Mouse (Mus musculus) fat pad, adult 2 months (tissue): ENCODE results near the gene Ckap2.
"Not testable (repeated sequence)": the region's sequence is repeated elsewhere in the genome, so short reads cannot be mapped to it uniquely, and the experiment has no call there.

Source experiments
- DNase-seq: peaks from one replicate; pipeline ENCODE4 v3.0.0-alpha.2; 2011; ENCODE audit warnings: low read depth, low spot score; ENCODE audit errors: extremely low read depth

Ckap2 gene

DNA sequence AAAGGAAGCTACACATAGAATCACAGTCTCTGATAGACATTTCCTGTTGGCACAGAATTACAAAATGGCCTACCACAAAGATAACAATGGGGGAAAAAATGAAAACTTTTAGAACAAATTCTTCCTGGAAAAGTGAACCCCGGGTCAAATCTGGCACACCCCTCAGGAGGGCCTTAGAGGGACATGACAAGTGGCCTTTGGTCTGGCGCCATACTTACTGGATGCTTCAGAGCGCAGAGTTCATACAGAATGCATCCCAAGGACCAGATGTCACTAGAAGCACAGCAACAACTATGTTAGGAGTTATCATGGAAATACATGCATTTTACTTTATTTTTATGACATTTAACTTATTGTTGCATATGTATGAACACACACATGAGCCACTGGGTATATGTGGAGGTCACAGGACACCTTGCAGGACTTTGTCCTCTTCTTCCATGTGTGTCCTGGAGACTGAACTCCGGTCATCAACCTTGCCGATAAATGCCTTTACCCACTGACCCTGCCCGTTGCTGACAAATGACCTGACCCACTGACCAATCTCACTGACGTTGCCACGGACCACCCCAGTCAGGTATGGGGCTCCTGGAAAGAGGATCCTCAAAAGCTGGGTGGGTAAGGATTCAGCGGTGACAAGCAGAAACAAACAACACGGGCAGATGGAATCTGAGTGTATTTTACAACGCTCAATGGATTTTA, 35.8 kb downstream of the Ckap2 start:
- no peak for DNase-seq

GRCm38 (mm10) chr8:22148367-22148740, 37.3 kb downstream of the Ckap2 start:
- DNase-seq, result no peak

DNA sequence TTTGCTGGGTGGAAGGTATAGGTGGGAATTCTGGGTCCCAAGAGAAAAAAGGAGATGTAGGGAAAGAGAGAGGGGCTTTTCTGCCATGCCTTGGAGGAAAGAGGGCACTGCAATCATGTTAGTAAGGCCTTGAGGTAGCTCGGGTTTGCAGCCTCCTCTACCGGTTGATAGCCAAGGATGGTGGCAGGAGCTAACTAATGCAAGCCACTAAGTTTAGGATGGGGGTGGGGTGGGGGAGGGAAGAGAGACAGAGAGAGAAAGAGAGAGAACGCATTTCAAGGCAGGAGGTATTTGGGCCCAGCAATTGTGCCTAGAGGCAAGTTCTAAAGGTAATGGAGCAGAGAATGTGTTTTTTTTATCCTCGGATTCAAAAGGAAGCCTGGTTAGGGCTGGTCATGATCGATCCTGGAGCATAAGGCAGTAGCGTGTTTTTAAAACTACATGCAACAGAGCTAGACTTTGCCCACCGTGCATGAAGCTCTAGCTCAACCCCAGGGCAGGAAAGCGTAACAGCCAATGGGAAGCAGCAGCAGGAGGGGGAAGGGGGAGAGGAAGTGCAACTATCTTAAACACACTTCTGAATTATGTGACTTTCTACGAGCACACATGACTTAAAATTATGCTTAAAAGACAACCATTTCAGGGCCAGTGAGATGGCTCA, 37.8 kb downstream of the Ckap2 start:
- no peak for DNase-seq

DNA sequence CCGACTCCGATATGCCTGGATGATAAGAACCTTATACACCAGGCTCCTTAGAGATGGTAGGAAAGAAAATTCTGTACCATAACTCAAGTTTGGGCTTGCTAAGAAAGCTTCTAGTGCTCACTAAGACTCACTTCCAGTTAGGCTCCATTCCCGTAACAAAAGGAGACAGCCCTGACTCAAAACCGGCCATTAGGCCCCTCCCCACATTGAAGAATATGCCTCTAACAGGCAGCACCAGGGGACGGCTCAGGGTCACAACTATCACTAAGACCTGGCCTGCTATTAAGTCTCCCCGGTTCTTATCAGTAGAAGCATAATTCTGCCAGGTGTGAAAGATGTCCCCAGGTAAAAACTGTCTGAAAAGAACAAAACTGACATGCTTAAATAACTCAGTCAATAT, 39.8 kb downstream of the Ckap2 start:
- DNase-seq, result no peak

- DNase-seq, result no peak
These were observed 41.7 kb downstream of the Ckap2 start for GRCm38 (mm10) chr8:22143764-22144491.

DNA sequence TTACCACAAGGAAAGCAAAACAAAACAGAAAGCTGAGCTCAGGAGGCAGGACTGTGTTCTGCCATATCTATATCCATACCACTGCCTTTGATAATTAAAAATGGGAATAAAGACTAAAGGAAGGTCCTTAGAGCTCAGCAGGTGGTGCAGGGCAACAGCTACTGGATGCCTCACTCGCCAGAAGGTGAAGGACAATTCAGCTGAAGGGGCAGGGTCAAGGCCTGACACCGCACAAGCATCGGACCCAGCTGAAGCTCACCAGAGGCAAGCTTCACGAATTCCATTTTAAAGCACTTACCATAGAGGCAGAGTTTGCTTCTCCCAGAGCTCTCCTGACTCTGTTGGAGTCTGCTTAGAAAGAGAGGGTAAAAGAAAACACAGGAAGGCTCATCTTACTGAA, 43.0 kb downstream of the Ckap2 start:
- no peak for DNase-seq

DNA sequence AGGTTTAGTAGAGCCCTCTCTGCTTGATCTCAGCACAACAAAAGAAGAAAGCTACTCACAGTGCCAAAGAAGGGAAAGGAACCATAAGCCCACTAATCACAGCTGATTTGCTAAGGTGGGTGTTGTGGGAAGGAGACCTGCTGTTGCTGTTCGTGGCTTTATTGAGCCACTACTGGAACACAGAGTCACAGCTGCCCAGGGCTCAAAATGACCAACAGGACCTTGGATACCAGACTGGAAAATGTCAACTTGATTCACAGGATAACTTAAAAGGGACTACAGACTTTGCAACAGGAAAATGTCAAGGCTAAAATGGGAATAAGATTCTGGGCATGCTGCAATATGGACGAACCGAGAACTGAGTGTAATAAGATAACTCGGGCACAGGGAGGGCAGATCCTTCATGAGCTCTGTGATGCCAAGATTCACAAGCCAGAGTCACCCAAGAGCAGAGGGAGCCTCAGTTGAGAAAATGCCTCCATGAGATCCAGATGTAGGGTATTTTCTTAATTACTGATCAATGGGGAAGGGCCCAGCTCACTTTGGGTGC, 43.7 kb downstream of the Ckap2 start:
- DNase-seq, result no peak

- DNase-seq, result not testable (repeated sequence)
These were observed 49.2 kb downstream of the Ckap2 start for GRCm38 (mm10) chr8:22136462-22136861.

GRCm38 (mm10) chr8:22134750-22135135, 50.9 kb downstream of the Ckap2 start:
- no peak for DNase-seq

DNA sequence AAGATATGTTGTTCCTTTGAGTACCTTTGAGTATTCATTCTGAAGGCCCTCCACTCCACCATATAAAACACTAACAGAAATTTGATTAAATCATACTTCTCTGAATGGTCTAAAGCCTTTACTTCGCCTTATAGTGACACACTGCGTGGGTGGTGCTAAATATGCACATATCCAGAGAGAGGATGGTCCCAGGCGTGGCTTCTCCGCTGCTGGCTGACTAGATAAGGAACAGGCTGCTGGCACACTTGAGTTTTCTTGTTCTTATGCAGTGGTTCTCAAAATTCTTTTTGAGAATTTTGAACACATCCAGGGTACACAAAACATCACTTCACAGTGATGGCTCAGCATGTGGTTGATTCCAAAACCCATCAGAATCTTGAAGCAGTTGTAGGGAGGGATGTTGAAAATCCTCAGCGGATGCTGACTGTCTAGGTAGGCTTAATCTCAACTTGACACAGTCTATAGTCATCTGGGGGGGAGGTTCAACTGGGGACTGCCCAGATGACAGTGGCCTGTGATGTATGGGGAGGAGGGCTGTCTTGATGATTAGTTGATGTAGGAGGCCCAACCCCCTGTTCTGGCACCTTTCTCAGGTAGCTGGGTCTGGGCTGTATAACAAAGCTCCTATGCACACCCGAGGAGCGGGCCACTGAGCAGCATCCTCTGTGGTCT, 51.4 kb downstream of the Ckap2 start:
- DNase-seq, result no peak

DNA sequence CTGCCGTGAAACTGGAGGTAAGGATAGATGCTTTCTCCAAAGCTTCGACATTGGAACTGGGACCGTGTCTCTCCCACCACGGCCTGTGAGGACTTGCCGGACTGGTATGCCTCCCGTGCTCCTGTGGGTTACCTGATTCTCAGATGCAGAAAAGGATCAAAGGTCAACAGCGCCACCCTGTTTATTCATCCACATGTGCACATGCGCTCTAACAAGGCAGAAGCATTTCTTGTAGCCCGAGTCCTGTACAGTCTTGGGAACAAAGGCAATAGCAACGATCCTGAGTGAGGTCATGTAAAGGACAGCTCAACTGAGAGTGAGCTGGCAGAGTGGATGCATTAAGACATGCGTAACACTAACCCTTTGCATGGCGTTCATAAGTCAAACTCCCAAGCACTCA, 53.6 kb downstream of the Ckap2 start:
- DNase-seq, result no peak

DNA sequence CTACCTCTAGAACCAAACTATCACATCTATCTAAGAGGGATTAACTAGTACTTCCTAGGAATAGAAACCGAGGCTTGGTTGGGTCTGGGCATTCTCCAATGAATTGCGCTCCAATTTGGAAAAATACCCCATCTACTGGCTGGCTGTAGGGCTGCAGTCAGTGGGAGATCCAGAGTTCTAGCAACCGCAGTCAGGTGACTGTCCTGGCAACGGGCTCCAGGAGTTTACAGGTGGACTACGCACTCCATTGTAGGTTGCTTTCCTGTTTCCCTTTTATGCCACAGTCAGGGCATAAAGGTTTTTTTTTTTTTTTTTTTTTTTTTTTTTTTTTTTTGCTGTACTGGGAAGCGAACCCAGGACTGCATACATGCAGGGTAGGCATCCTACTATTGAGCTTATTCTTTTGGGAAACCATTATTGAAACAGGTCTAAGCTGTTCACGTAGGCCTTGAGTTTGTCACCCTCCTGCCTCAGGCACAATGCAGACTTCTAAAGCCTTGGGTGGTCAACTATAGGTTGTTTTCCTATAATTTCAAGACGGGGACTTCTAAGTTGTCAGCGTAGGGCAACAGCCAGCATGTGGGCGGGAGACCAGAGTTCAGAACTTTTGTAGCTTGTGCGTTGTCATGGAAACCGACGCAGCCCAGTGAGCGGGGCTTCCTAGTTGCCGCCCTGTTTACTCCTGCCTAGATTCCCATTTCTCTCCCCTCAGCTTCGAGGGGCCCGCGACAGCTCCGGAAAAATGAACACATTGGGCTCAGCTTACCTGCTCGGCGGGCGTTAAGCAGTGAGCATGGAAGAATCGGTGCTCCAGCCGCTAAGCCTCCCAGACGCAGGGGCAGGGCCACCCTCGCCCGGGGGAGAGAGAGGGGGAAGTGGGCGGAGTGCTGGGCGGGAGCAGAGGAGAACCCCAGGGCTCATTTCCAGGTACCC, 61.1 kb downstream of the Ckap2 start, which contains the start of gene Nek5:
Gene Nek5, minus strand, starts transcription at position 834 of the 933 bp plus-strand sequence.
- DNase-seq, result no peak
